Mouse (Mus musculus) adrenal gland, adult (tissue): Measurements from ENCODE around the gene Rab35.

Source experiments
- DNase-seq, 2 experiments: peaks; one replicate each; pipeline ENCODE4 v3.0.0; 2022 to 2023; ENCODE audit warnings: low spot score in 1 of 2; ENCODE audit not compliant: inconsistent age in 2 of 2

The Rab35 gene

GRCm38 (mm10) chr5:115648876-115649275 lies 17.2 kb downstream of the Rab35 start:
- DNase-seq = no peak

GRCm38 (mm10) chr5:115649699-115650098 lies 18.0 kb downstream of the Rab35 start:
- DNase-seq = peak in 1 of 2 experiments; percentile 76

- DNase-seq = peak in 1 of 2 experiments; percentile 34
Measured at GRCm38 (mm10) chr5:115650885-115651284, 19.2 kb downstream of the Rab35 start.

- DNase-seq = peak in 1 of 2 experiments; percentile 40
Measured at GRCm38 (mm10) chr5:115651821-115652220, 20.1 kb downstream of the Rab35 start.

GRCm38 (mm10) chr5:115652681-115653575 lies 21.2 kb downstream of the Rab35 start:
- DNase-seq = peak; percentile 100

- peak in 1 of 2 experiments; percentile 49 for DNase-seq
Measured at GRCm38 (mm10) chr5:115653776-115654175, 22.1 kb downstream of the Rab35 start.

GRCm38 (mm10) chr5:115656677-115657076 lies 25.0 kb downstream of the Rab35 start:
- DNase-seq = no peak

DNA sequence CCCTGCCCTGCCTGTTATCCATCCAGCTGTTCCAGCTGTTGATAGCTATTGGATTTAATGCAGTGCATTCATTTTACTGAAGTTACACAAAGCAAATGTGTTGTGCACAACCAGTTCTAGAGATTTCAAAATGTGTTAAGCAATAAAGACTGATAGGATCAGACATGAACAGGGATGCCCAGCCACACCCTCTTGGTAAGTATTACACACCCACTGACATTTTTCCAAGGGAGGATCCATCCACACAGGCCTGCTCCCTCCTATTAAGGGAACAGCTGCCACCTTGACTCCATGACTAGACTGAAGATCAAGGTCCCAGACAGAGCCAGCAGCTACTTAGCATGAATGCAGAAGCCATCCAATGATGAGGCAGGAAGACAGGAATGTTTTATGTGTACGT lies 25.5 kb downstream of the Rab35 start:
- DNase-seq = peak in 1 of 2 experiments; percentile 32

GRCm38 (mm10) chr5:115658352-115658751 lies 26.6 kb downstream of the Rab35 start:
- peak in 1 of 2 experiments; percentile 17 for DNase-seq

- DNase-seq = peak in 1 of 2 experiments; percentile 29
Measured at GRCm38 (mm10) chr5:115662658-115663057, 30.9 kb downstream of the Rab35 start.

- no peak for DNase-seq
Measured at GRCm38 (mm10) chr5:115666366-115667065, 34.8 kb downstream of the Rab35 start.

GRCm38 (mm10) chr5:115667210-115667609 lies 35.5 kb downstream of the Rab35 start:
- DNase-seq = no peak

GRCm38 (mm10) chr5:115667894-115668293 lies 36.2 kb downstream of the Rab35 start:
- DNase-seq = no peak

DNA sequence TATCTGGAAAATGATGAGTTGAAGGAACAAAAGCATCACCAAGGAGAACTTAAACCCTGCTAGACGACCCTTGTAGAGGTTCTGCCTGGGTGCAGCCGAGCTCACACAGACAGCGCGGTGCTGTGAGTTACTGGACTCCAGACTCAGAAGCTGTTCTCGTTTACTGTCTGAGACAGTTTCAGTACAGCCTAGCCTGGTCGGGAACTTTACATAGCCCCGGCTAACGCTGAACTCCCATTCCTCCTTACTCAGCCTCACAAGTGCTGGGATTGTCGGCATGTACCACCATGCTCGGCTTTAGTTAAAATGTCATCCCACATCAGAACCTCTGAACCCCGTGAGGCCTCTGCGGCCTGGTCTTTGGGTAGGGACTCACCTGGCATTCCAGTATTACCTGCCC lies 37.3 kb downstream of the Rab35 start:
- no peak for DNase-seq

DNA sequence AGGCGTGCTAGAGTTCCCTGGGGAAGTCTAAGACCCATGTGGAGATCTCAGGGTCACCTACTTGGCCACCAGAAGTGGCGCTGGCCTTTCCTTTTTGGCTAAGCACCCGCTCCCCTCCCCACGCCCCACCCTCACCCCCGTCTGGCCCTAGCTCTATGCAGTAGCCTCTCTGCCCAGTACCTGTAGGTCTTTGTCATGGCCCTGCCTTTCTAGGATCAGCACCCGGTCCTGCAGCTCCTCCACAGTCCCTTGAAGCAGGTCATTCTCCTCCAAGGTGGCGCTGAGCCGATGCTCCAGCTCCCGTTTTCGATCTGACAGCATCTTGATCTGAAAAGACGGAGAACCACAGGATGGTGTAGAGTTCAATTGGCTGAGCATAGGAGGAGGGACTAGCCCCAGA lies 38.3 kb downstream of the Rab35 start:
- no peak for DNase-seq

GRCm38 (mm10) chr5:115670406-115670805 lies 38.7 kb downstream of the Rab35 start:
- no peak for DNase-seq

GRCm38 (mm10) chr5:115671846-115672245 lies 40.1 kb downstream of the Rab35 start:
- DNase-seq = no peak

- no peak for DNase-seq
Measured at GRCm38 (mm10) chr5:115685126-115685525, 53.4 kb downstream of the Rab35 start.

DNA sequence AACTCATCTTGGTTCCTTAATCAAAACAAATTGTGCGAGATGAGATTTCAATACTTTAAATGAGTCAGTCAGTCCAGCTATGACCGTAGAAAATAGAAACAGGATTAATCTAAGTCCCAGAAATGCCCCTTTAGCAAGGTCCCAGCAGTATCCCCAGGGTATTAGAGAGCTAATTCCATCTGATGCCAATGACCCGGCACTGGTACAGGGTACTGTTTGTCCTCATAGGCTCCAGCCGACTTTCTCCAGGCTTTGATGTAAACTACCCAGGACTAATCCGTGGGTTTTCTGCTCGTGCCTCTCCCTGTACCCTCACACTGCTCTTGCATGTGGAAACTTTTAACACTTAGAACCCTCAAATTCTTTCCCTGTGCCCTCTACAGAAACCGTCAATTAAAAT lies 55.0 kb downstream of the Rab35 start:
- no peak for DNase-seq

GRCm38 (mm10) chr5:115693271-115693670 lies 61.6 kb downstream of the Rab35 start:
- DNase-seq = no peak

- no peak for DNase-seq
Measured at GRCm38 (mm10) chr5:115695191-115695770, 63.6 kb downstream of the Rab35 start.

DNA sequence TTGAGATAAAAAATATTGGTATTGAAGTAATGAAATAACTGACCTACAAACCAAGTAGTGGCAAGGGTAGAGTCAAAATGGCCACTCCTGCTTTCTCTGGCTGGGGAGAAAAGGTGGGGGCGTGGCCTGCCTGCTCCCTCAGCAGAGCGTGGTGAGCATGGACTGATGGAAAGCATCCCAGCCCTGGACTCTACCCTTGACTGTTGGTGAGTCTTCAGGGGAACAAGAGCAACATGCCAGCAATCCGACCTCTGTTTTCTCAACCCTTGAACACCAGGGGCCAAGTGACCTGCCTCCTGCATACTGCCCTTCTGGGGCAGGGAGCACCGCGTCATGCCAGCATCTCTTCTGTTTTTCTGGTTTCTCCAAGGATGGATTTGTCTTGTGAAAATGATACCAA lies 65.1 kb downstream of the Rab35 start:
- no peak for DNase-seq
